Mouse (Mus musculus): Measurements from ENCODE around the gene Tmem89.

DNA sequence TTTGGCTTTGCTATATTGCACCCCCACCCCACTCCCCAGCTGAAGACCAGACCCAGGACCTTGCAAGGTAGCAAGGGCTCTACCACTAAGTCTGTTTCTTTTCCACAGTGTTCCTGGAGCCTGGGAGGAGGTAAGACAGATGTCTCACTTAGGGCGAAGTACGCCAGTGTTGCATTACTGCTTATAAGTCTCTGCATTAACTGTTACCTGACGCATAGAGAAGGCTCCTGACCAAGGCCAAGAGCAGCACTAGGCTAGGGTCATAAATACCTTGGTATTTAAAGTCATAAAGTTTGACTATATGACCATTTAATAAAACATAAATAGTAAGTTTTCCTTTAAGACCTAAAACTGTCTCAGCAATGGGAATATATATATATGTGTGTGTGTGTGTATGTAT lies 14.0 kb downstream of the Tmem89 start:
- TF ChIP-seq EP300 (IDR thresholded peaks at IDR 0.05; ENCODE audit: low read depth) (no peak), CTCF (IDR thresholded peaks at IDR 0.05; ENCODE audit: low read depth) (no peak)
